Mouse (Mus musculus) WW6 (cell line): Measurements from ENCODE around the gene Spo11.

Source experiments
- DNase-seq: peaks from one replicate; pipeline ENCODE4 v3.0.0-alpha.2; 2013; ENCODE audit warnings: low read depth, low spot score

Spo11 gene

DNA sequence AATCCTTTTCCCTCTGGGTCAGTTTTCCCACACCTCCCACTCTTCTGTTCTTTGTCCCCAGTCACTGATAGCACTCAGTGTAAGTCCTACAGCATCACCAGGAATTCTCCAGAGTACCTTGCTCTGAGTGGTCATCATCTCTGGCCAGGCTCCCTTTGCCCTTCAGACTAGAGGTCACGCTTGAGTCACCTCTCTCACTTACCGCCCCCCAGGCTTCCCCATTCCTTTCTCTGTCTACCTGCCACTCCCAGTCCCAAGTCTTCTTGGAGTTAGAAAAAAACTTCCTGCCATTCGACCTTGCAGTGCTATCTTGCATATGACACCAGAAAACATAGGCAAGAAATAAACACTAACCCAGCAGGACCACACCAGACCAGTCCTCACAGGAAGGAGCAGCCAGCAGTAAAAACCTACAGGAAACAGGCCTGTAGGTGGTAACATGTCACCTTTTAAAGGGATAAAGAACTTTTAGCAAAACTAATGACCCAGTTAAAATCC is 32.8 kb downstream of the Spo11 start:
- DNase-seq, result no peak

DNA sequence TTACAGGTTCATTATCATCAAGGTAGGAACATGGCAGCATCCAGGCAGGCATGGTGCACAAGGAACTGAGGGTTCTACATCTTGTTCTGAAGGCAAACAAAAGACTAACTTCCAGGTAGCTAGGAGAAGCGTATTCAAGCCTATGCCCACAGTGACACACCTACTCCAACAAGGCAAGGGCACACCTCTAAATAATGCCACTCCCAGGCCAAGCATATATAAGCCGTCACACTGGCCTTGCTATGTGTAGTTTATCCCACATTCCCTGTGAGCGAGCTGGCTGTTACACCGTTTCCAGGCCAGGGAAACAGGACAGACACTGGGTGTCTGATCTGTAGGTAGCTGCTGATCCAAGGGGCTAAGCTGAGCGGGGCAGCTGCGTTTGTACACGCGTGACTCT is 33.9 kb downstream of the Spo11 start:
- no peak for DNase-seq

DNA sequence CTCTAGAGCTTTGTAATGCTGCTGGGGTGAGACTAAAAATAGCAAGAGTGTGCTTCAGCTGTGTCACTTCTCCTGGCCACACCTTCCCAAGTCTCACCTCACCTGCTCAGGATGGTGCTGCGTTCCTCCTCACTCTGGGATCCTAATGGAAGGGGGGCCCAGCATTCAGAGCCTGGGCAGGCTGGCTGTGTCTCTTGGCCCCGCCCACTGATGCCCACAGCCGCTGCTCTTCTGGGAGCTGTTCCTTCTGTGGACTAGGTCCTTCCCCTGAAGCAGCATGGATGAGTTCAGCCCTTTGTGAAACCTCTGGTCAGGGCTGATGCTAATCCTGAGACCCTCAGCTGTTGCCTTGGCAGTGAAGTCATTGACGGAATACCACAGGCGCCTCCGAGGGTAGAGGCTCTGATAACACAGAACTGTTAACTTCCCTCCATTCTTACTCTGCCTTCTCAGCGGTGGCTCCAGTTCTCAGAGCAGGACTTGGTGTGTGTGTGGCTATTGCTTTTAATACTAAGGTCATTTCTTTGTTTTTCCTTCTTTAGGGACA is 37.3 kb downstream of the Spo11 start:
- no peak for DNase-seq

DNA sequence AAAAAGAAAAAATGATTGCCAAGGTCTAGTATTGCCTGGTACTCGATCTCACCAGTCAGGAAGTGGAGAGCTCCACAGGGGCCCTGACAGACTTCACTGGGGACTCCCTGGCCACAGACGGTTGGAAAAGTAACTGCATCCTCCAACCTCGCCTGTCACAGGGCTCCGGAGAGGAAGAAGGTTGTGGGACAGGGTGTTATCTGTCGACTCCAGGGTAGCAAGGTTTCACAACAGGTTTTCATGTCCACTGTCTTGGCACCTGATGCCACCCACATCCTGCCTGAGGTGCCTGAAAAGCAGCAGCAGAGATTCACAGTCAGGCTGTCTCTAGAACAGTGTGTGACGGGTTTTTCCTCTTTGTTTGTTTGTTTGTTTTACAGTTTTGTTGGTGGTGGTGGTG is 40.4 kb downstream of the Spo11 start:
- DNase-seq, result no peak

DNA sequence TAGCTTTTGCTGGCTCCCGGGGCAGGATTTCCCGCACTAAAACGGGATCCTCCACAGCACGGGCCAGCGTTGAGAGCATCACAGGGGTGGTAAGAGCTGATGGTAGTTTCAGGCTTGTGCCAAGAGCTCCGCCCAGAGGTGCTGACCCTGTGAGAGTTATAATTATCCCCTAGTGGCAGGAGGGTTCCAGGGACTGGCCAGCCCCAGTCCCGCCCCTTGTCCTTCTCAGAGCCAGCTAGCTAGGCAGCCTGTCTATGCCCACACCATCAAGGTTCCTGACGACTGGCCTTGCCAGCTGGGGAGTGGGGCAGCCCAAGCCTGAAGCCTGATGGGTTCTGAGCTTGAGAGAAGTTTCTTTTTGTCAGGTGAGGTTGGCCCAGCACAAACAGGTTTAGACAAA is 41.1 kb downstream of the Spo11 start:
- DNase-seq, result no peak

DNA sequence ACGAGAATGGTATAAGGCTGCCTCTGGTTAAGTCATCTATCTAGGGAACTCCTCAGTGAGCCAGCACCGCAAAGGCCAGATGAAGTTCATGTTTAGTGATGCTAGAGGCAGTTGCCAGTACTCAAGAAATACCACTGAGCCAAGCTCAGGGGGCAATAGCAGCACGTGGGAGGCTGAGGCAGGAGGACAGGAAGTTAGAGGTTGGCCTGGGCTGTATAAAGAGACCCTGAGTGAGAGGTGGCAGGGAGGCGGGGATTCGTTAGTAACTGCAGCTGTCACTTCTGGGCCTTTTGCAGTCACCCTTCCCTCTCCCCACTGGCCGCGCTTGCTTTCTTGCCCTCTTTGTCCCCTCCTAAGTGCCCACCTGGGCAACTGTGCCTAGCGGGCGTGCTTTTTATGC is 41.8 kb downstream of the Spo11 start:
- DNase-seq, result no peak

DNA sequence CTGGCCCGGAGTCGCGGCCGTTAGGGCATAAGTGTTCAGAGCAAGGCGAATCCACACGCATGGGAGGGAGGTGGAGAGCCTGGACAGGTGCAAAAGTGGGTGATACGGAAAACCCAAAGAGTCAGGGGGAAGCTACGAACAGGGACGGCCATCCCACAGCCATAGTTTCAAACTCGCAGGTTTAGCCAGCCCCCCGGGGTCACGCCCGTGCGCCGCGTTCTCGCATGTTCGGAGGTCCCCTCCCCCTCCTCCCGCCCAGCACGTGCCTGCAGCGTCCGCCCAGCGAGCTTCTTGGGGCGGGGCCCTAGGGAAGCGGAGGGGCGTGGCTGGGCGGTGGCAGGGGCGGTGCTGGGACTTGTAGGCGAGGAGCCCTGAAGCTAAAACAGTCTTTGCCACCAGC is 42.3 kb downstream of the Spo11 start:
- DNase-seq, result peak; percentile 59

DNA sequence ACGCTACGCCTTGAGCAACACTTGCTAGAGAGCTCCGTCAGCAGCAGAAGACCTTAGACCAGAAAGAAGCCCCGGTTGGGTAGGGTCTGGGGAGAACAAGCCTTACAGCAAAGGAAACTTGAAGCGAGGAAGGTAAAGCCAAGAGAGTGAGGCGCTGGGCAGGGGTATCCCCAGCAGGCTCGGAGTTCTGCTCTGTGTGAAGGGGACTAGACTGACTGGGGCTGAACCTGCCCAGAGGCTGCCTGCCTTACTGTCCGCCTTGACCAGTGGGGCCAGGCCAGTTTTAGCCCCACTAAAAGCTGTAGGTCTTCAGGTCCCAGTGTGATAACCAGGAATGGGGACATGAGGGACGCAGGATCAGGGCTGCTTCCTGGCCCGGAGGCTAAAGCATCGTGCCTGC is 42.9 kb downstream of the Spo11 start, which contains the start of gene Rbm38:
Gene Rbm38 (plus strand): TSS at position 69 of the 400 bp plus-strand sequence.
- DNase-seq, result no peak

DNA sequence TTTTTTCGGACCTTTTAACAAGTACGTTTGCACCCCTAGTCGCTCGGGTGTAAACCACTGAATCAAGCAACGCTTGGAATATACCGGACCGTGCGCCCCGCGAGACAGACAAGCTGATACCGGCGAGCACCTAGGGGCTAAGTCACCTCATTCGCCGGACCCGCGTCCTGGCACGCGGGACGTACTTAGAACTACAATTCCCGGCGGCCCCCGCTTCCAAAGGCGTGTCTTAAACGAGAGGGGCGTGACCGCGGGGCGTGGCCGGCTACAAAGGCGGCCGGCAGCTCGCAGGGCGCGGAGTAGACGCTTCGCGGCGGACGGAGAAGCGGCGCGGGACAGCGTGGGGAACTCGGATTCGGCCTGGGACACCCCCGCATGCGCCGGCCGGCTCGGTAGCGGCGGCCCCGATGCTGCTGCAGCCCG is 44.1 kb downstream of the Spo11 start:
- DNase-seq, result peak; percentile 81

DNA sequence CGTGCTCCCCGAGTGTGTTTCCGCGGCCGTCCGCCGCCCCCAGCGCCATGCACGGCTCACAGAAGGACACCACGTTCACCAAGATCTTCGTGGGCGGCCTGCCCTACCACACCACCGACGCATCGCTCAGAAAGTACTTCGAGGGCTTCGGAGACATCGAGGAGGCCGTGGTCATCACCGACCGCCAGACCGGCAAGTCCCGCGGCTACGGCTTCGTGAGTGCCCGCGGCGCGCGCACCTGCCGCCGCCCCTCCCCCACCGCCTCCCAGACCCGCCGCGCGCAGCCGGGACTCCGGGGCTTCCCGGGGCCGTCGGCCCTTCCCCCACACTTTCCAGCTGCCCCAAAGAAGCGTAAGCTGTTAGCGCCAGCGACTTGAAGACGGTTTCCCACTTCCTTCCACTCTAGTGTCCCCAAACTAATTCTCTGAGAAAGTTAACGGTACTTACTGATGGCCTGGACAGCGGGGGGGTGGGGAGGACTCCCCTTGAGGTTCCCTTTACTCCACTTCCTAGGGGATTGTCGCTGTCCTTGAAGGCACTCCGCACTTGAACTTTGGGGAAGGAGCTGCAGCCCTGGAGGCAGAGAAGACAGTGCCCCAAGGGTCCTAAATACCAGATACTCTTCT is 44.7 kb downstream of the Spo11 start:
- no peak for DNase-seq

DNA sequence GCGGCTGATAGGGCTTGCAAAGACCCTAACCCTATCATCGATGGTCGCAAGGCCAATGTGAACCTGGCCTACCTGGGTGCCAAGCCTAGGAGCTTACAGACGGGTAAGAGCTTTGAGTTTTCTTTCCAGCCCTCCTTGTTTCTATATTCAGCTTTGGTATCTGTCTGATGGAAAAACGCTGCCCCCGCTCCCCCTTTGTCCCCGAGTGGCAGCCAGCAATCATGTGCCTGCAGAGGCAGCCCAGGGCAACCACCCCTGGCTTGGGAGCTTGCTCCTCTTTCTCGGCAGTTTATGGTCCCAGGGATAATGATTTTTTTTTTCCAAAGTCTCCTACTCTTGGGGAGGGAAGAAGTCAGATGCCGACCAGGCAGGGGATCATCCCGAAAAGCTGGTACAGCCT is 45.3 kb downstream of the Spo11 start:
- no peak for DNase-seq

DNA sequence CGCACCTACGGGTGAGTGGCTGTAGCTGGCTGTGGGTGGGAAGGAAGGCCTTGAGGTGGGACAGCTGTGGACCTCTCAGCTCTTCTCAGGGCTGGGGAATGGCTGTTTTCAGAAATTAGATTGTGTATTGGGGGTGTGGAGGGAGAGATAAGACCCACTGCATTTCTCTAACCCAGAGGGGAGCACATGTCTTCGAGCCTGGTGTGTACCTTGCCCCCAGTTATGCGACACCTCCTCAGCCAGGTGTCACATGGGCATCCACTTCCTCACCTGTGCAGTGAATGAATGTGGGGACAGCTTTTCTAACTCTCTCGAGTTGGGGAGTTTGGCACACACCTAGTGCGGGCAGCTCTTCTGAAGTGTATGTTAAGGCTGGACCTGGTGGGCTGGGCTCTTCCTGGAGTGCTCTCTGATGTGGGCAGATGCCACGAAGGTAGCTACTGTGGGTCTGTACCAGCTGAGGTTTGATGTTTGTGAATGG is 45.9 kb downstream of the Spo11 start:
- DNase-seq, result no peak

DNA sequence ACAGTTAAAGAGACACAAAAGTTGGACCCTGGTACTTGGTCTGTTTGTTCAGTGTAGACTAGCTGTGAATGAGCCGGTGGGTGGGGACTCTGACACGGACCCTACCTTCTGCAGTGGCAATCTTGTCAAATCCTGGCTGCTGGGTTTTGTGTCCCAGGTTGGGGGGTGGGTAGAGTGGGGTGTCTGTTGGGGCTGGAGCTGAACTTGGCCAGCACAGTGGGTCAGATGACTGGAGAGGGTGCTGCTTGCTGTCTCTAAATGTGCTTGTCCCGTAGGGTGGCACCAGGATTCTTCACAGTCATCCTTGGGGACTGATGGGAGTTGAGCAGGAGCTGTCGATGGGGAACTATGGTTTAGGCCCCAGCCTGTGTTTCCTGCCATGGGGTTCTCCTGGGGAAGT is 46.5 kb downstream of the Spo11 start:
- no peak for DNase-seq

DNA sequence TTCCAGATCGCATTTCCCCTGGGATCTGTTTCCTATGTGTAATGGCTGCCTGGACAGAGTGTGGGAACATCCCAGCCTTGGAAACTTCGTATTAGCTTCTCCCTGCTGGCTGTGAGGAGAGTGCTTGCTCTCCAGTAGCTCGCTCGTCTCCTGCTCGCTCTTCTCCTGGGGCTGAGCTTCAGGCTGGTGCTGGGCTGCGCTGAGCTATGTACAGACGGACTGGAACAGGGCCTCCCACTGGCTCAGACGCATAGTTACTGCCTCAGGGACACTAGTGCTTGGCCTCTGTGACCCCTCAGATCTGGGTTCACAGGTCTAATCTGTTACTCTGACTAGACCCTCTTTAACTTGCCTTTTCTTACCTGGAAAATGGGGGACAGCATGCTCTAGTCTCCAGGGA is 46.9 kb downstream of the Spo11 start:
- no peak for DNase-seq

DNA sequence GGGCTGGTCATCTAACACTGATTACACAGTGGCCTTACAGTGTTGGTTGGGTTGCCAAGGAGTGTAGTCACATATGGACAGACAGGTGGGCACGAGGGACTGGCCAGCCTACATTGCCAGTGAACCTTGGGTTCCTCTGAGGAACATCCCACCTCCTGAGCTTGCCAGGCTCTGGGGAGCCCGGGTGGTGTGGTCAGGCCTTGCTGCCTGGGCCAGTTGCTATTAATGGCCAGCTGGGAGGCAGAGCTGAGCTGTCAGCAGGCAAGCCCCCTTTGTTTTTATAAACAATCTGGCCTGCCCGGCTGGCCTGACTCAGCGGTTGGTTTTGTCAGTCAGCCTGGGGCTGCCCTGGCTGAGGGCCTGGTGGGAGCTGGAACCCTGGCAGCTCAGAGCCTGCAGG is 47.4 kb downstream of the Spo11 start:
- no peak for DNase-seq

DNA sequence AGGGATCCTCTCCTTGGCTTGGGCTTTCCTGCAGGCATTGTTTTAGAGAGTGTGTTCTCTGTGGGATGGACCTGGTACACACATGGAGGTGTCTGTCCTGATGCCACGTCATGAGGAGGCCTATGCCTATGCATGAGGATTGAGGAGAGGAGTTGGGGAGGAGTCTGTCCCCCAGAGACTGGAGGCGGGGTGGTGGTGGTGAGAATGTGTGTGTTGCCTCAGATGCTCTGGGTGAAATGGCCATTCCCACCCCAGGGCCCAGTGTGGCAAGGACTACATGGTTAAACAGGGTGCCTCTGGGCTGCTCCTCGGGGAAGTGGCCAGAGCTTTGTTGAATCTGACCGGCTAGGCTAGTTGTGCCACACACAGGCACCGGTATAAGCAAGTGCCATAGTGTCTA is 48.8 kb downstream of the Spo11 start:
- no peak for DNase-seq

DNA sequence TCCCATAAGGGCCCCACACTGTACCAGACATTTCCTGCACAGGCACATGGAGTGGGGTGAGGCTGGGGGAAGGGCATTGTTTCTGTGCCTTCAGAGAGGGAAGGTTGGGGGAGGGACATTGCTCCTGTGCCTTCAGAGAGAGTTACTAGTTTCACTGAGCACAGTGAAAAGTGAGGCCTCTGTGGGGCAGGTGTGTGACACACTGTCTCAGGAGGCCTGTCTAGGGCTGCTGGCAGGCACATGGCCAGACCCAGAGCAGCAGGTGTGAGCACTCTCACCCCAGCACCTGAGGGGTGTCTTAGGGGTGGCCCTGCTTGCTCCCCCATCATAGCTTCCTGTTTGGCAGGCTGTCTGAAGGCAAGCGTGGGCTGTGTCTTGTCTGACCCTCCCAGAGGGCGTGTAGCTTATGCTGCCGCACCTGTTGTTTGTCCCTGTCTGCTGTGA is 49.2 kb downstream of the Spo11 start:
- DNase-seq, result no peak

DNA sequence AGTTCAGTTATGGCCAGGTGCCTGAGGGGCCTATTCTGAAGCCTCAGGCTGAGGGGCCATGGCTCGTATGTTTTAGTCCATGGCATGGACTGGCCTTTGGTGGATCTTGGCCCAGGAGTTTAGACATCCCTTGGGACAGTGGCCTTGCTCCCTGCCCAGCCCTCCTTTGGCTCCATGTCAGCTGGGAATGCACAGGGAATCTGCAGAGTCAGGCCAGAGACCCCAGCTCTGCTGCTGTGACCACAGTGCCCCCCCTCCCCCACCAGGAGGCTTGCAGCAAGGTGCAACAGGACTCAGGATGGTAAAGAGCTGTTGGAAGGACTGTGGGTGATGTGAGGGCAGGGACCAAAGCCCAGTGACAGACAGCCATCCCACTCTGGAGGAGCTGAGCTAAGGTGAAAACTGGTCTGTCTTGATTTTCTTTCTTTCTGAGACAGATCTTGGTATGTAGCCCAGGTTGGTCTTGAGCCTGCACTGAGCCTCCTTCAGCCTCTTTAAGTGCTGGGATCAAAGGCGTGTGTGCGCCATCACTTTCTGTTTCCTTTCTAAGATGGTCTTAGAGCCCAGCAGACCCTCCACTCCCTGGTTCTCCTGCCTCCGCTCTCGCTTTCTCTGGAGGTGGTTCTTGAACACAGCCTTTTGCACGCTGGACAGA is 49.8 kb downstream of the Spo11 start:
- no peak for DNase-seq

DNA sequence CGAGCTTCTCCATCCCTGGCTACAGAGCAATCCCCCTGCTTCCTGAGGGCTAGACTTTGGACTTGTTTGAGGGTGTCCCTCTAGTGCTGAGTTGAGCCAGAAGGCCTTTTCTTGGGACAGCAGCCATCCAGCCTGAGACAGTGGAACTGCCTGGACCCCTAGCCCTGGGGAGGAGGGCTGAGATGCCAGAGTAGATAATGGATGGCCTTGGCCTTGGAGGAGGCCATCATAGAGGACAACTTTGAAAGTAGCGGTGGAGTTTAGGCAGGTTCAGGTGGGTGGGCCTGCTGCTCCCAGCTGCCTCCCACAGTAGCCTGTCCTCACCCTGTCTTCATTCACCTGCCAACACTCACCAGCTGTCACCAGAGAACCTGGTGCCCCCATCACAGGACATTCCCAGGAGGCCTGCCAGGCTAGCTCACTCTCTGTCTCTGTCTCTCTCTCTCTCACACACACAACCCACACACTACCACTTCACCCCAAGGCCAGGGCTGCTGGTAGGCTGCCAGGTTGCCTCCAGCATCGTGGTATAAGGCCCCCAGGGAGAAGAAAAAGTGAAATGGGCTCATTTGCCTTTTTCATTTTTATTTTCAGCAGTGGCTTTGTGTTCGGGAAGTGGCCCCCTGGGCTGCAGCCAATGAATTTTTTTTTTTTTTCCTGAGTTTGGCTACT is 50.5 kb downstream of the Spo11 start:
- DNase-seq, result no peak

DNA sequence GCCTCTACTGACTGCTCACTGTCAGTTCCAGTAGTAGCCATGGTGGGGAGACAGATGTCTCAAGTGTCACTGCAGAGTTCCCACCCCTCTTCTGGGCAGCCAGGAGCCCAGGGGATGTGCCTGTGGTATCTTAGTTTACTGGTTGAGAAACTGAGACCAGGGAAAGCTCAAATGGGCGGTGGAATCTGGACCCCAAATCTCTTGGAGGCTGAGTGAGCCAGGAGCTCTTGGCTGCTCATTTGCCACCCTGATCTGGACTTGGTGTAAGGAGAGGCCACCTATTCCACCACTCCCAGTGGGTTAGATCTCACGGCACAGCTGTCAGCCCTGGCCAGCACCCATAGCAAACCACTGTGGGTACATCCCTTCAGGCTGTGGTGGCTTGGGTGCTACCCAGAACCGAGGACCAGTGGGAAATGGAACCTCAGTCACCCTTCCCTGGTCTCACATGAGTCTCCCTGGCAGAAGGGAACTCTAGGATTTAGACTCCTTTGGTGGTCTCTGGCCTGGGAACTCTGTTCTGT is 51.1 kb downstream of the Spo11 start:
- no peak for DNase-seq

DNA sequence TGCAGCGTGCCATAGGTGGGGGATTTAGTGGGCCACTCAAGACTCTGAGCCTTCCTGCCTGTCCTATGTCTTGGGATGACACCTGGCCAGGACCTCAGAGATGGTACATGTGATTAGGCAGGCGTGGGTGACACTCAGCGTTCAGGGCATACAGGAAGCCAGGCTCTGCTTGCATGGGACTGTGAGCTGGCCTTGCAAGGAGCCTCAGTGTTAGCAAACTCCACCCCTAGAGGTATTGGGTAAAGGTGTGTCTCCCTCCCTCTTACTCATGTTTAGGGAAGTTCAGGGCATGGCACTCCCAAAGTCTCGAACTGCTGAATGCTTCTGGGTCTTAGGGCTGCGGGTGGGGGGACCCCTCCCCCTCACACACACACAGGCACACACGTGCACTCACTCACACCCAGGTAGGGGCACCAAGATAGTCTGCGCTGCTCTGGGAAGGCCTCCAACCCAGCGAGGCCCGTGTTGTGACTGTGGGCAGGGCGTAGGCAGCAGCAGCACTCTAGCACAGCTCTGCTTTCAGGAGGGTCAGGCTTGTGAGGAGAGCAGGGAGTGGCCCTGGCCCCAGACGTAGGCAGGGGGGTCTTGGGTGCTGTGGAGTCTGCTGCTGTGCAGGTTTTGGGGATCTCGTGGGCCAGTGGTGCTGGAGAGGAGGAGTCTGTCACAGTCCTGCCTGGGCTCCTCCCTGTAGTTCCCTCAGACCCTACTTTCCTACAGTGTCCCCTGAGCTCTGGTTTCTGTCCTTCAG is 53.3 kb downstream of the Spo11 start:
- no peak for DNase-seq
